Mouse (Mus musculus): Measurements from ENCODE around the gene Ccdc184.

Gene Ccdc184

DNA sequence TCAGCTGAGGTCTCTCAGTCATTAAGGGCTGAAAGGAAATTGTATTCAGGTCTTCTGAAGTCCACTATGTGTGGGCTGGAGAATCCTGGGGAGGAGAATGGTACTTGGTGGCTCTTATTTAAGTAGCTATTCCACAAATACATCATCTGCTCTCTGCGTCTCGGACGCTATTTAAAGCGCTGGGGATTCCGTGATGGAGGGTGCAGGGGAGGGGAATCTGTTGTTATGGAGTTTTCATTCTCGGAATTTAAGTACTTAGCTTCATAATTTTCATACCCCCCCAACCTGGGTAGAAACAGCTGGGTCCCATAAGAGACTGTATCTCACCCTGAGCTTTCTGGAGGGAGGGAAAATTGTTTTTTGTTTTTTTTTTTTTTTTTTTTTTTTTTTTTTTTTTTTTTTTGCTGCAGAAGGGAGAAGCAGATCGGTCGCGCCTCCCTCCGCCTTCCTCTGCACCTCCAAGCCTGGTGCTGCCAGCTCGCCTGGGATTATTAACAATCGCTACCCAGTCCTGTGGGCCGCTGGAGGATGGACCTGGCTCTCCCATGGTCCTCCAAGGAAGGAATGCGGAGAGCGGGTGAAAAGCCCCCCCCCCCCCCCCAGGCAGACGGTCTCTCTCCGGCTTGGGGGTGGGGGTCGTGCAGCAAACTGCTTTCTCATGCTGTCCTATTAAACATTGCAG, at the start of gene Ccdc184:
TSS of gene Ccdc184 (plus strand) at position 196 of the 682 bp plus-strand sequence.
- in situ Hi-C loops (cut with MboI) = no loop called here

DNA sequence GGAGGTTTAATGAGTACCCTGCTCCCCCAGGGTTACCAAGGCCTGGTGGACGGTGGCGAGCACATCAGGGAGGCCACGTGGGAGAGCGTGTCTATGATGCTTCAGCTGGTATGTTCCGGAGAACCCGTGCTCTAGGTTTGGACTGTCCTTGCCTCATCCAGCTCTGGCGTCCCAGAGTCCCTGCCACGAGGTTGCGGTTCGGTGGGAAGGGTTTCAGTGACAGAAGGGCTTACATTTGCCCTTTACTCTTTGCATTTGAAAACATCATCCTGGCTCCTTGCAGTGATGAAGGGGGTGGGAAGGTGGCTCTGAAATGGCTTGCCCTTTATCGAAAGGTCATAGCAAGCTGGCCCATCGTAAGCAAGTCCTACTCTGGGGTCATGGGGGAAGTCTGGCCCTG, 47.6 kb upstream of the Ccdc184 start:
- in situ Hi-C loops (cut with MboI) = no loop called here

DNA sequence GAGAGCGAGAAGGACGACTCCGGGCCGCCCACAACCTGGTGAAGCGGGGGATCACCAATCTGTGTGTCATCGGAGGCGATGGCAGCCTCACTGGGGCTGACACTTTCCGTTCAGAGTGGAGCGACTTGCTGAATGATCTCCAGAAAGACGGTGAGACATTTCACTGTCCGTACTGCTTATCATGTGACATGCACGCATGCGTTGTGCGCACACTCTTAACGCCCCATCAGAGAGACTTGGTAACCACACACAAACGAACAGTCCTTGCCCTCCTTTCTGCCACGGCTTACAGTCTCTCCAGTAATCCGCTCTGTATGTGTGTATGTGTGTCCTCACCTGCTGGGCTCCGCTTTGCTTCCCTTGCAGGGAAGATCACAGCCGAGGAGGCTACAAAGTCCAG, 46.1 kb upstream of the Ccdc184 start:
- in situ Hi-C loops (cut with MboI) = no loop called here

DNA sequence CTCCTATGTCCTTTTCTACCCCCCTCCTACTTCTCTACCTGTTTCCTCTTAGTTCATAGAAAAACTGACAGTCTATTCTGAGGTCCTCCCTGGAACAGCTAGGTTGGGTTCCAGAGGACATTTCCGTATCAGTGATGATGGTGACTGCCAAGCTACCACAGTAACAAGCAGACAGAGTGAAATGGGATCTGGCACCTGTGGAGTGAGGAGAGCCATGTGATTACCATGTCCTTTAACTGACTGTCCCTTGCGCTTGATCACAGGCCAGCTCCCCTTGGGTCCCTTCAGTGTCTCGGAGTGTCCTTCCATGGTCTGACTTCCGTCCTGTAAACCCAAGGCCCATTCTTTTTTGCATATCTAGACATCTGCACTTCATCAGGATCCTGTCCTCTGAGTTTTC, 36.0 kb upstream of the Ccdc184 start:
- in situ Hi-C loops (cut with MboI) = no loop called here

DNA sequence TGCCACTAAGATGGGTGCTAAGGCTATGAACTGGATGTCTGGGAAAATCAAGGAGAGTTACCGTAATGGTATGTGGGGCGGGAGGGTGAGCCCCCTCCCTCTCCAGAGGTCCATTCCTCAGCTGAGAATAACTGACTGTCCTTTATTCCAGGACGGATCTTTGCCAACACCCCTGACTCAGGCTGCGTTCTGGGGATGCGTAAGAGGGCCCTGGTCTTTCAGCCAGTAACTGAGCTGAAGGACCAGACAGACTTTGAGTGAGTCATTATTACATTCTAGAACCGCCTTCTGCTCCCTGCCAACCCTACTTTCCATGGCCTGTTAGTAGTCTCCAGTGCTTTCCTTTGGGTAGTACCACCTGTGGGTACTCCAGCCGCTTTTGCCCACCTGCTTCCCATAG, 35.5 kb upstream of the Ccdc184 start:
- in situ Hi-C loops (cut with MboI) = no loop called here

DNA sequence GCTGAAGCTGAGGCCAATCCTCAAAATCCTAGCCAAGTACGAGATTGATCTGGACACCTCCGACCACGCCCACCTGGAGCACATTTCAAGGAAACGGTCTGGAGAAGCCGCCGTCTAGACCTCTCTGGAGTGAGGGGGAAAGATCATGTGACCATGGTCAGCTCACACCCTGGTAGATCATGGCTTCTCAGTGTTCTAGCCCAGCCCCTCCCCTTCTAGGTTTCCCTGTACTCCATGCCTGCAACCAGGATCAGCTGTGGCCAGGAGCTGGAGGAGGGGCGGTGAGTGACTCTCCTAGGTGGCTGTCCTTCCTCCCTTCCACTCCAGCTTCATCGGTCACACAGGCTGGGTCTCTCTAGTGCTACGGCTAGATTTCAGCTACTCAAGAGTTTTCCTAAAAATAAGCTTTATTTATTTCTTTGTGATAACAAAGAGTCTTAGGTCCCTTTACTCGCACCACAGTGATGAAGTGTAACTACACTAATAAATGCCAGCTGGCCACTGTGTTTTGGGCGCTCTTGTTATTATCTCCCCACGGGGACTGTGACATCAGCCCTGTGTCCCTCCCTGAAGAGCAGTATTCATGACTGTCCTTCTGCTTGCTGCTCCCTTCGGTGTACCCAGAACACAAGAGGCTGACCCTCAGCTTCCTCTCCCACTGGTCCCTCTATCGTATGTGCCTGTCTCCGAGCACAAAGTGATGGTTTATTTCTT, 34.9 kb upstream of the Ccdc184 start:
- in situ Hi-C loops (cut with MboI) = no loop called here

DNA sequence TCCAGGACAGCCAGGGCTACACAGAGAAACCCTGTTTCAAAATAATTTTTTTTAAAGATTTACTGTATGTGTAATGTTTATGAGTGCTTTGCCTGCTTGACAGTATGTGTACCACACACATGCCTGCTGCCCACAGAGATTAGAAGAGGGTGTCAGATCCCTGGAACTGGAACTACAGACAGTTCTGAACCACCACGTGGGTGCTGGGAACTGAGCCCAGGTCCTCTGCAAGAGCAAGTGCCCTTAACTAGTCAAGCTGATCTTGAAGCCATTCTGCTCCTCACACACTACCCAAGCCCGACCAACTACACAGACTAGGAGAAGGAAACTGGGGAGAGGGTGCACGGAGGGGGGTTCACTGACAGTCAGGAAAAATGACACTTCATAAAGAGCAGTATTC, 33.5 kb upstream of the Ccdc184 start:
- in situ Hi-C loops (cut with MboI) = no loop called here

DNA sequence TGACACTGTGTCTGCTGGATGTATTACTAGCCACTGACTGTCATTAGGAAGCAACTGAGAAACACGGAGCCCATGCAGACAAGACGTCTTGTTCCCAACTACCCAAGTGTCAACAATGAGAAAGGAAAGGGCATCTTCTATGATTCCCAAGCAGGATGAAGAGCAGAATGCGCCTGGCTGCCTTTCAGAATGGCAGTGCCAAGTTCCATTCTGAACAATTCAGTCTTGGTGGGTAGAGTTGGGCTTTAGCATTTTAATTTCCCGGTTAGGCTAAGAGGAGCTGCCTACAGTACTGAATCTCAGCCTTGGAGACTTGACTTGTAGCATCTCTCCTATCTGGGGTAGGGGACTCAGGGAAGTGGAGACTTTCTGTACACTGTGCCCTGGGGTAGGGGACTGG, 32.9 kb upstream of the Ccdc184 start:
- in situ Hi-C loops (cut with MboI) = no loop called here

DNA sequence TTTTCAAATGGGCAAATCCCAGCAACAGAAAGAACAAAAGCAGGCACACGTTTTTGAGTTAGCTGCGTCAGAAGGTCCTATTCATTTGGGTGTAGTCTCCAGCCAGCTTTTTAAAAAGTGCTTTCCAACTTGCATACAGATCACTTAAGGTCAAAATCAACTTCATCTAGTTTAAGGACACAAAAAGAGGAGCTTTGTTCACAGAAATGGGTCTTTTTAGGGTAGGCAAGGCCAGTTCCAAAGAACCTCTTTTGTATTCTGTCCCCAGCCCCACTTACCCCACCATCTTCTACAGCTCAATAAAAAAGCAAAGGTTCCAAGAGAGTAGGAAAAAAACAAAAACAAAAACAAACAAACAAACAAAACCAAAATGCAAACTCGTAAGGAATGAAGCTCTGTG, 32.3 kb upstream of the Ccdc184 start:
- in situ Hi-C loops (cut with MboI) = no loop called here

DNA sequence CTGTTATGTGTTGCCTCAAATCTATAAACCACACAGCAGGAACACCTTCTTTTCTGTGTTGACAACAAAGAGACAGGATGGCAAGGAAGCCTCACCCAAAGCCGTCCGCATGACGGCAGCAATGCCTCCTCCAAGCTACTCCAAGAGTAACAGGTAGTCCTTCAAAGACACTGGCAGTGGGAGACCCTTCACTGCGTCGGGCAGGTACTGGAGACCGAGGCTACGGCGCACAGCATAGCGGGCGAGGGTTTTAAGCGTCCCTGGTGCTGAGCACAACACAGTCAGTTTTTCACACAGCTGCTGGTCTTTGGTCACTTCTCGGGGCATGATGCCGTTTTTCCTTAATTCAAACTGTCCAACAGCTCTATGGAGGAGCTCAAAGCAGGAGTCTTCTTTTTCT, 31.3 kb upstream of the Ccdc184 start:
- in situ Hi-C loops (cut with MboI) = no loop called here

DNA sequence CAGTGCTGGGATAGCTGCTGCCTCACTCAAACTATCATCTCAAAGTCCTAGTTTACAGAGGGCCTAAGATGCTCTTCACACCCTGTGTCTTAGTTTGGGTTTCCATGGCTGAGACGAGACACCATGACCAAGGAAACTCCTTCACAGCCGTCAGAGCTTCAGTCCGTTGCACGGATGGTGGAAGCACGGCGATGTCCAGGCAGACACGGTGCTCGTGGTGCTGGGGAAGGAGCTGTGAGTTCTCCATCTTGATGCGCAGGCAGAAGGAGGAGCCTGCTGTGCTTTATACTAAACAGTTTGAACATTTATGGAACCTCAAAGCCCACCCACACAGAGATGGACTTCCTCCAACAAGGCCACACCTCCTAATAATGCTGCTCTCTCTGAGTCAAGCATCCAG, 30.1 kb upstream of the Ccdc184 start:
- in situ Hi-C loops (cut with MboI) = no loop called here

DNA sequence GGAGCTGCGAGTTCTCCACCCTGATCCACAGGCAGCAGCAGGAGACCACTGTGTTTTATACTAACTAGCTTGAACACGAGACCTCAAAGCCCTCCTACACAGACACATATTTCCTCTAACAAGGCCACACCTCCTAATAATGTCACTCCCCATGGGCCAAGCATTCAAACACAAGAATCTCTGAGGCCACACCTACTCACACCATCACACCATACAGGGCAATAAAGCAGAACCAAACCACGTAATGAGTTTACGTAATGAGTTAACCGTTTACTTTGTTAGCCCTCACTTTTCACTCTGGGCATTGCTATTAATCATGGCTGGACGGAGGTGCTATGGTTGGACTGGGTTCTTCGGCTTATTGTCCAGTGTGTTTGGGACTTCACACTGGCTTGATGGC, 27.2 kb upstream of the Ccdc184 start:
- in situ Hi-C loops (cut with MboI) = no loop called here

DNA sequence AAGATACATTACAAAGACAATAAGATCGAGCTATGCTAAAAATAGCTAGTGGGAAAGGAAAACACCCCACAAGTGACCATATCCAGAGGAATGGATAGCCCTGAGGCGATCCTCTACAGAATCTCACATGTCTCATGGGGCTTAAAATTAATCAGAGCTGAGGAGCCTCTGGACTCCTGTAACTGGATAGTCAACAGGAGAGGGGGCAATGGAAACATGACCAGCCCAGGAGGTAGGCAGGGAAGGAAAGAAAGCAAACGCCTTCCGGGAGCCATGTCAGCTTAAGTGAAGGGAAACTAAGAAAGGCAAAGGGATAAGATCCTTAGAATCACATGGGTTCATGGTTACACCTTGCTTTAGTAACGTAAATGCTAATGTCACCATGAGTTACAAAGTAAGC, 26.1 kb upstream of the Ccdc184 start:
- in situ Hi-C loops (cut with MboI) = no loop called here

DNA sequence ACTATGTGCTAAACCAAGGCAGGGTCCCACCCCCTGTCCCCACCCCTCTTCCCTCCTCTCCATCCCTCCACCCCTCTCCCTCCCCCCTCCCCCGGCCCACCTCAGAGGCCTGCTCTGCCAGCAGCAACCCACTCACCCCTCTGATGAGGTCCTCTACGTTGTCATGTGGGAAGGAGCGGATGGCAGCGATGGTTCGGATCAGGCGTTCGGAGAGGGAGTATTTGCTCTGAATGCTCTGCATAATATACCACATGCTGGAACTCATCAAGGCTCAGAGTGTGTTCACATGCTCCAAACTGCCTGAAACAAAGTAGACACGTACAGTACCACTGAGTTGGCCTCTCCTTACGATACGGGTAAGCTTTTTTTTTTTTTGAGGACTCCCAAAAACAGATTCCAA, 24.4 kb upstream of the Ccdc184 start:
- in situ Hi-C loops (cut with MboI) = no loop called here

DNA sequence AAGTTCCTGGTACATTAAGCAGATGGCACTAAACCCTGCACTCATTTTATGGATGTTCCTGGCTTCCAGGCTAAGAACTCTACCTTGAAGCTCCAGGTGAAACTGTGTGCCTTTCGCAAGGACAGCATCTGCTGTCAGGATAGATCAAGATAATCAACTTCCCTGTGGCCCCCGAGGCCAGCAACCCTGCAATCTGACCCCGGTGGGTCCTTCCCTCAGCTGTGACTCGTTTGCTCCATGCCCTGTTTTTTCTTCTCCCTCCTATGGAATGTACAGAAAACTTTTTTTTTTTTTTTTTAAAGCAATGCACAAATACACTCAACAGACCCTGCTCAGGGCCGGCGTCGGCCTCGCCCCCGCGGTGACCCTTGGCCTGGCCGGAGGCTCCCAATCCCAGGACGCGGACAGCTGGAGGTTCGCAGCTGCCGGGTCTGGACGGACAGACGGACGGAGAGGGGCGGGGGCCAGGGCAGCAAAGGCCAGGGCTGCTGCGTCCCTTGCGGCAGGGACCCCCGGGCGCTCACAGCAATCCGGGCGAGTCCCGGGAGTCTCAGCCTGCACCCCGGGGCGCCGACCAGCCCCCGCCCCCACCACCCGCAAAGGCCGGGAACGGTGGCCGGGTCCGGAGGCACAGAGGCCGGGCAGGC, 22.0 kb upstream of the Ccdc184 start:
- in situ Hi-C loops (cut with MboI) = no loop called here

DNA sequence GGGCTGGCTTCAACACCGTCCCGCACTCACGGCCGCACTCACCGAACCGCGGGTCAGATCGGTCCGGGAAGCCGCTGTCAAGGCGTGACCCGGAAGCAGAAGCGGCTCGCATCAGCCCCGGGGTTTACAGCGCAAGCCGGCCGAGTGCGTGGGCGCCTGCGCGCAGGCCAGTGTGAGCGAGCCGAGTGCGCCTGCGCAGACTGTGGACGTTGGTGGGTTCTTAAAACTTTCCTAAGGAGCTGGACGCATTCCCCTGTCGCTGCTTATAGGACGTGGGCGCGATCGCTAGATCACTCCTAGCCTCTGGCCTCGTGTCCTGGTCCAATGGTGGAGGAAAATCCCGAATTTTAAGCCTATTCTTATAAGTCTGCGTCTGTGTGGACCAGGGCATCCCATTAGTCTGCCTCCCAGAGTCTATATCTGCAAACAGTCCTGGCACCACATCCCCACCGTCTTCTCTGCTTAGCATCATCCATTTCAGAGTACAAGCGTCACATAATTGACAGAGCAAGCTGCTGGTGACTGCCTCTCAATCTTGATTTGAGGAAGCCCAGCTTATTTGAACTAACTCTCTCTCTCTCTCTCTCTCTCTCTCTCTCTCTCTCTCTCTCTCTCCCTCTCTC, 21.3 kb upstream of the Ccdc184 start:
- in situ Hi-C loops (cut with MboI) = no loop called here

DNA sequence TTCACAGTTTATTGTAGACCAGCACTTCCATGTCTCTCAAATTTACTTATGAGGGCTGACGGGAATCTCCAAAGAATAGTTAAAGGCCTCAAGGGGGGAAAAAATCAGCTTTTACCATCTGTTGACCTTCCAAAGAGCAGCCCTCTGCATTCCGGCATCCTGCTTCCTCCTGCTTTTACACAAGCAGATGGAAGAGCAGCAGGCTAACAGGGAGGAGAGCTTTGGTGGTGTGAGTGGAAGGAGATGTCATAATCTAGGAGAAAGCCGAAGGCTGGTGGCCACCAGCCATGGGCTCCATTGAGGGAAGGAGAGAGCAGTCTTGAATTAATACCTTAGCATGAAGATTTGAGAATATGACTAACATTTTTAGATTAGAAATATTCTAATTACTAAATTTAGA, 18.6 kb upstream of the Ccdc184 start:
- in situ Hi-C loops (cut with MboI) = no loop called here

DNA sequence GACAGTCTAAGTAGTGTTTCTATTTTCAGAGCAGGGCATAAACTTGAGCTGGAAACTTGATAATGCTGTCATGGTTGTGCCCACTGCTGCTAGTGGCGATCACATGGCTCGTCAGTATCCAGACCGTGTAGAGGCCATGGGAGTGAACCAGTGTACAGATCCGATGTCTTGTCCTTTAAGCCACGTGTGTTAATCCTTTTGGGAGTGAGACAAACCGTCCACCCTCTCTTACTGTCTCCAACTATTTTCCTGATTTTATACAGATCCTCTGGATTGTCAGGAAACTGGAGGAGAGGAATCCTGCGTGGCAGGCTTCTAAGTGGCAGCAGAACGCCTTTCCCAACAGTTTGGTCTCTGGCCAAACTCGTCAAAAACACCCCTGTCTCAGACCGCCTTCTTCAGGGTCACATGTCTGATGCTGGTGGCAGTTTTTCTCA, 17.8 kb upstream of the Ccdc184 start:
- in situ Hi-C loops (cut with MboI) = no loop called here

DNA sequence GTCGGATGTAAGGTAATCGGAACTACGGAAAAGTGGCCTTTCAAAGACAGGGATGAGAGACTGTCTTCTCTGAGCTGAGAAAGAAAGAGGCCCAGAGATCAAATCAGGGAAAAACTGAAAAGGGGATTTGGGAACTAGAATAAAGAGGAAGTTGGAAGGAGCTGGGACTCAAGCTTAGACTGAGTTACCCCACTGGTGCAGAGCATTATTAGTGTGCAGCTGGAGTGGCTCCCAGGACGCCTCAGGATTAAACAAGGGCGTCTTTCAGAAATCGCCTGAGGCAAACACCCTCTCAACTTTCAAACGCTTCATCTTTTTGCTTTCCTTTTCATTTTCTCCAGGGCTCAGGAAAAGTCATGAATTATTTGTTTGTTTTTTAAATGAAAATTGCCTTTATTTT, 14.0 kb upstream of the Ccdc184 start:
- in situ Hi-C loops (cut with MboI) = loop anchor here (5.0 kb wide), 1 partner anchor 61 kb away; the partner anchor contains the start of genes Pfkm and Senp1

DNA sequence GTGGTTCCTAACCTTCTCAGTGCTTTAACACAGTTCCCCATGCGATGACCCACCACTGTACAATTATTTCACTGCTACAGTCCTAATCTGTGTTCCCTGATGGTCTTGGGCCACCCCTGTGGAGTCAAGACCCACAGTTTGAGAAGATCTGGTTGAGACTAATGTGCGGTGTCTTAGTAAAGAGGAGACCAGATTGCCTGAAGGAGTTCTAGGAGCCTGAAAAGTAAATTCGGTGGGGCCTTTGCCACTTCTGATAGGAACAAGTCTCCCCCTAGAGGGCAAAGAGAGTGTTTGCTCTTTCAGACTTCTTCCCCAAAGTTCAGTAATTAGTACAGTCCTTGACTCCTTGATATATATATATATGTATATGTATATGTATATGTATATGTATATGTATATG, 13.3 kb upstream of the Ccdc184 start:
- in situ Hi-C loops (cut with MboI) = loop anchor here (5.0 kb wide), 1 partner anchor 61 kb away; the partner anchor contains the start of genes Pfkm and Senp1

DNA sequence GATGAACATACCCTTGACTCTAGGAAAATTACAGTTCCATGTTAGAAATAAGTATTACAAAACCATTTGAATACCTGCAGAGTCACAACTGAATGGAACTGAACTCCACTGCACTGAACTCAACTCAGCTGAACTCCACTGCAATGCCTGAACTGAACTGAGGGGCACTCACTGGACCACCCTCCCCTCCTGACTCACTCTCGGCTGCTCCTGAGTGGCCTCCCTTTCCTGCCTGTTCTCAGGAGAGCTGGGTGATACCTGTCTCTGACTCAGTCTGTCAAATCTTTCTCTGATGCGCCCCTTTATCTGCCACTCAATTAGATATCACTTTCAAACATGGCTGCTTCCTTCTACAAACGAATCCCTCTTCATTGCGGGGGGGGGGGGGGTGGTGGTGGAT, 12.8 kb upstream of the Ccdc184 start:
- in situ Hi-C loops (cut with MboI) = loop anchor here (5.0 kb wide), 1 partner anchor 62 kb away; the partner anchor contains the start of genes Pfkm and Senp1

DNA sequence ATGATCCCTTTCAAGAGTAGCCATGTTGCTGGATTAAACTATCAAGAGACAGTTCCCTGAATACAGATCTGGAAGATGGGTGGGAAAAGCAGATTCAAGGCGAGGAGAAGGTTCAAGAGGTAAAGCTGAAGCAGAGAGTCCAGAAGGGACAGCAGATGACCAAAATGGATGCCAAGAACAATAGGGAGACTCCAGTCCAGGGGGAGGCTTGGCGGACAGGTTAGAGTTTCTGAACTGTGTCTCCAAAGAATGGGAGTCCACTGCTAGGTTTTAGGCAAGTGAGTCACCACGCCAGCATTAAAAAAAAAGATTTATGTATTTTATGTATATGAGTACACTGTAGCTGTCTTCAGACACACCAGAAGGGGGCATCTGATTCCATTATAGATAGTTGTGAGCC, 12.3 kb upstream of the Ccdc184 start:
- in situ Hi-C loops (cut with MboI) = loop anchor here (5.0 kb wide), 1 partner anchor 62 kb away; the partner anchor contains the start of genes Pfkm and Senp1
